Mouse (Mus musculus) liver, embryonic 16.5 days (tissue): Measurements from ENCODE around the gene Kcng4. TPM values are rescaled to one million over a fixed set of nuclear protein-coding genes. Genes with fewer than 3 reads are reported as not detected.

Experiments used
- ATAC-seq: fragments of 200-750 bp; cut with Nextera tagmentation; 2 replicates; pipeline ENCODE4 v1.8.0; 2017; ENCODE audit warnings: low read depth, mild to moderate bottlenecking, moderate number of reproducible peaks, moderate library complexity
- H3K27ac ChIP-seq: fragments of 300-500 bp; sonication (generic); 2 replicates; pipeline ENCODE4 v1.5.1; 2014; ENCODE audit warnings: mild to moderate bottlenecking, low read length
- H3K27me3 ChIP-seq: fragments of 300-500 bp; sonication (generic); 2 replicates; pipeline ENCODE4 v1.6.1; 2014; ENCODE audit warnings: low read depth, low read length, mixed read lengths; ENCODE audit not compliant: control insufficient read depth, insufficient read depth
- H3K36me3 ChIP-seq: fragments of 300-500 bp; sonication (generic); 2 replicates; pipeline ENCODE4 v1.6.1; 2014; ENCODE audit warnings: mild to moderate bottlenecking; ENCODE audit not compliant: control insufficient read depth, insufficient read depth
- H3K4me1 ChIP-seq: fragments of 300-500 bp; sonication (generic); 2 replicates; pipeline ENCODE4 v1.6.1; 2014; ENCODE audit warnings: low read depth, low read length, mixed read lengths; ENCODE audit not compliant: control insufficient read depth
- H3K4me2 ChIP-seq: fragments of 300-500 bp; sonication (generic); 2 replicates; pipeline ENCODE4 v1.6.1; 2014; ENCODE audit warnings: low read depth, low read length, mixed read lengths
- H3K4me3 ChIP-seq: fragments of 300-500 bp; sonication (generic); 2 replicates; pipeline ENCODE4 v1.5.1; 2014; ENCODE audit warnings: low read depth, mild to moderate bottlenecking, low read length
- H3K9ac ChIP-seq: fragments of 300-500 bp; sonication (generic); 2 replicates; pipeline ENCODE4 v1.6.1; 2014; ENCODE audit warnings: low read depth, low read length
- H3K9me3 ChIP-seq: fragments of 300-500 bp; sonication (generic); replicated peaks from 2 replicates; pipeline ENCODE4 v1.6.1; 2016; ENCODE audit warnings: low read length; ENCODE audit not compliant: control insufficient read depth
- WGBS: fragments of 180-500 bp; shearing (Covaris S2); extraction: QIAGEN DNeasy Blood & Tissue Kit; methylation state at CpG from one replicate; pipeline ENCODE4 v1.1.7; 2014; ENCODE audit not compliant: insufficient replicate concordance; 5-methylcytosine and 5-hydroxymethylcytosine counted together
- polyA plus RNA-seq: library from polyadenylated mRNA; unstranded; fragments of >200 nt; fragmentation: Nextera tagmentation; extraction: Ambion mirVana; gene quantifications from 2 replicates; pipeline ENCODE4 v1.2.1, GENCODE M21; 2015

Gene Kcng4
- polyA plus RNA-seq, 1 experiment from 2014 or later = not detected

- Histone ChIP-seq H3K9me3 (no peaks in the 10 kb centered on the region), H3K4me1 (no peaks in the 10 kb centered on the region), H3K4me3 (no peak overlapping the region), H3K27ac (no peak overlapping the region), H3K27me3 (no peaks in the 10 kb centered on the region), H3K9ac (no peak overlapping the region), H3K36me3 (no peaks in the 10 kb centered on the region), H3K4me2 (no peak overlapping the region)
- no peak for ATAC-seq
- WGBS = 51% methylated on average over 3 of the region's 3 CpGs
These were observed 10.7 kb upstream of the Kcng4 start for GRCm38 (mm10) chr8:119646197-119646596.

- Histone ChIP-seq H3K27me3 (no peaks in the 10 kb centered on the region), H3K4me1 (no peaks in the 10 kb centered on the region), H3K27ac (no peak overlapping the region), H3K9me3 (no peaks in the 10 kb centered on the region), H3K36me3 (no peaks in the 10 kb centered on the region), H3K4me2 (no peak overlapping the region), H3K9ac (no peak overlapping the region), H3K4me3 (no peak overlapping the region)
- no peak for ATAC-seq
- WGBS = 63% methylated on average over 18 of the region's 18 CpGs
These were observed 9.6 kb upstream of the Kcng4 start for GRCm38 (mm10) chr8:119644981-119645597.

GRCm38 (mm10) chr8:119644429-119644960 lies 9.0 kb upstream of the Kcng4 start:
- no peak overlapping the region for H3K9ac ChIP-seq
- H3K36me3 ChIP-seq = no peaks in the 10 kb centered on the region
- no peak overlapping the region for H3K27ac ChIP-seq
- H3K9me3 ChIP-seq = no peaks in the 10 kb centered on the region
- no peak overlapping the region for H3K4me2 ChIP-seq
- no peaks in the 10 kb centered on the region for H3K4me1 ChIP-seq
- no peak for ATAC-seq
- 77% methylated on average over 17 of the region's 17 CpGs for WGBS
- H3K27me3 ChIP-seq = no peaks in the 10 kb centered on the region
- no peak overlapping the region for H3K4me3 ChIP-seq

- H3K4me1 ChIP-seq = no peaks in the 10 kb centered on the region
These were observed 7.5 kb upstream of the Kcng4 start for GRCm38 (mm10) chr8:119642960-119643359.

GRCm38 (mm10) chr8:119641058-119641457 lies 5.6 kb upstream of the Kcng4 start:
- WGBS = 53% methylated on average over 5 of the region's 5 CpGs
- H3K9ac ChIP-seq = no peak overlapping the region
- H3K4me3 ChIP-seq = no peak overlapping the region
- H3K36me3 ChIP-seq = no peaks in the 10 kb centered on the region
- H3K27me3 ChIP-seq = no peaks in the 10 kb centered on the region
- H3K9me3 ChIP-seq = no peaks in the 10 kb centered on the region
- no peak overlapping the region for H3K27ac ChIP-seq
- H3K4me2 ChIP-seq = no peak overlapping the region
- H3K4me1 ChIP-seq = no peaks in the 10 kb centered on the region
- ATAC-seq = no peak

More at GRCm38 (mm10) chr8:119642960-119643359, 7.5 kb upstream of the Kcng4 start:
- Histone ChIP-seq H3K9ac (no peak overlapping the region), H3K27ac (no peak overlapping the region), H3K27me3 (no peaks in the 10 kb centered on the region), H3K4me3 (no peak overlapping the region), H3K36me3 (no peaks in the 10 kb centered on the region), H3K9me3 (no peaks in the 10 kb centered on the region), H3K4me2 (no peak overlapping the region)
- ATAC-seq = no peak
- WGBS = 76% methylated on average over 1 of the region's 1 CpGs

GRCm38 (mm10) chr8:119639798-119640197 lies 4.3 kb upstream of the Kcng4 start:
- no peaks in the 10 kb centered on the region for H3K36me3 ChIP-seq
- H3K27me3 ChIP-seq = peaks cover 8% of the 10 kb centered on the region
- ATAC-seq = no peak
- WGBS = 47% methylated on average over 7 of the region's 7 CpGs
- H3K4me3 ChIP-seq = no peak overlapping the region
- H3K4me1 ChIP-seq = no peaks in the 10 kb centered on the region
- no peak overlapping the region for H3K9ac ChIP-seq
- no peak overlapping the region for H3K4me2 ChIP-seq
- H3K27ac ChIP-seq = no peak overlapping the region
- H3K9me3 ChIP-seq = no peaks in the 10 kb centered on the region

GRCm38 (mm10) chr8:119638261-119638660 lies 2.8 kb upstream of the Kcng4 start:
- WGBS = 62% methylated on average over 6 of the region's 6 CpGs
- Histone ChIP-seq H3K4me2 (no peak overlapping the region), H3K36me3 (no peaks in the 10 kb centered on the region), H3K9ac (no peak overlapping the region), H3K4me1 (no peaks in the 10 kb centered on the region), H3K27ac (no peak overlapping the region), H3K27me3 (peaks cover 22% of the 10 kb centered on the region), H3K9me3 (no peaks in the 10 kb centered on the region), H3K4me3 (no peak overlapping the region)
- ATAC-seq = no peak

GRCm38 (mm10) chr8:119637381-119637780 lies 1.9 kb upstream of the Kcng4 start:
- WGBS = 60% methylated on average over 4 of the region's 4 CpGs
- no peak for ATAC-seq

GRCm38 (mm10) chr8:119636766-119637165 lies 1.3 kb upstream of the Kcng4 start:
- Histone ChIP-seq H3K9me3 (no peaks in the 10 kb centered on the region), H3K4me1 (no peaks in the 10 kb centered on the region), H3K36me3 (no peaks in the 10 kb centered on the region), H3K4me2 (no peak overlapping the region), H3K9ac (no peak overlapping the region), H3K4me3 (no peak overlapping the region), H3K27ac (no peak overlapping the region), H3K27me3 (peaks cover 34% of the 10 kb centered on the region)
- WGBS = 42% methylated on average over 7 of the region's 7 CpGs
- no peak for ATAC-seq

More at GRCm38 (mm10) chr8:119637381-119637780, 1.9 kb upstream of the Kcng4 start:
- Histone ChIP-seq H3K4me1 (no peaks in the 10 kb centered on the region), H3K9ac (no peak overlapping the region), H3K4me2 (no peak overlapping the region), H3K36me3 (no peaks in the 10 kb centered on the region), H3K9me3 (no peaks in the 10 kb centered on the region), H3K27ac (no peak overlapping the region), H3K4me3 (no peak overlapping the region), H3K27me3 (peaks cover 30% of the 10 kb centered on the region)
